Mouse (Mus musculus): Measurements from ENCODE around the gene Arpc5. TPM values are rescaled to one million over a fixed set of nuclear protein-coding genes. Genes with fewer than 3 reads are reported as not detected.

The Arpc5 gene
- polyA plus RNA-seq, 1 experiment: 171 TPM

- H3K36me3 ChIP-seq (ENCODE audit: control insufficient read depth, insufficient read depth, low read length): no peaks in the 10 kb centered on the region
- TF ChIP-seq POLR2A (IDR thresholded peaks at IDR 0.05; ENCODE audit: control insufficient read depth, extremely low read depth, insufficient read depth, low read length, poor library complexity): no peak
- no peak for TF ChIP-seq CTCF (IDR thresholded peaks at IDR 0.05; ENCODE audit: borderline replicate concordance, control insufficient read depth, extremely low read depth, insufficient read depth, low read length, poor library complexity)
- H3K27me3 ChIP-seq (ENCODE audit: control insufficient read depth, insufficient read depth, low read length): no peaks in the 10 kb centered on the region
- WGBS: 91% methylated on average over 13 of the region's 13 CpGs
- no peak for DNase-seq
- no peak overlapping the region for H3K4me3 ChIP-seq (ENCODE audit: control insufficient read depth, insufficient read depth, low read length)
- H3K4me1 ChIP-seq (replicated peaks; ENCODE audit: control insufficient read depth, insufficient read depth, low read length): peaks cover 9% of the 10 kb centered on the region
- no peak overlapping the region for H3K27ac ChIP-seq (ENCODE audit: control insufficient read depth, insufficient read depth, low read length)
These were observed 44.4 kb downstream of the Arpc5 start for GRCm38 (mm10) chr1:152810533-152811439.

- H3K27ac ChIP-seq (ENCODE audit: control insufficient read depth, insufficient read depth, low read length): no peak overlapping the region
- no peaks in the 10 kb centered on the region for H3K4me1 ChIP-seq (replicated peaks; ENCODE audit: control insufficient read depth, insufficient read depth, low read length)
- TF ChIP-seq CTCF (IDR thresholded peaks at IDR 0.05; ENCODE audit: borderline replicate concordance, control insufficient read depth, extremely low read depth, insufficient read depth, low read length, poor library complexity) (0 out of 2 replicates have a peak, but pooled peaks have one; percentile 16), POLR2A (IDR thresholded peaks at IDR 0.05; ENCODE audit: control insufficient read depth, extremely low read depth, insufficient read depth, low read length, poor library complexity) (no peak)
- WGBS: 90% methylated on average over 7 of the region's 7 CpGs
- no peaks in the 10 kb centered on the region for H3K27me3 ChIP-seq (ENCODE audit: control insufficient read depth, insufficient read depth, low read length)
- no peak for DNase-seq
- no peak overlapping the region for H3K4me3 ChIP-seq (ENCODE audit: control insufficient read depth, insufficient read depth, low read length)
- H3K36me3 ChIP-seq (ENCODE audit: control insufficient read depth, insufficient read depth, low read length): no peaks in the 10 kb centered on the region
These were observed 48.9 kb downstream of the Arpc5 start for GRCm38 (mm10) chr1:152815265-152815701.

GRCm38 (mm10) chr1:152817027-152817769, 50.9 kb downstream of the Arpc5 start:
- H3K4me1 ChIP-seq (replicated peaks; ENCODE audit: control insufficient read depth, insufficient read depth, low read length): no peaks in the 10 kb centered on the region
- H3K36me3 ChIP-seq (ENCODE audit: control insufficient read depth, insufficient read depth, low read length): no peaks in the 10 kb centered on the region
- TF ChIP-seq POLR2A (IDR thresholded peaks at IDR 0.05; ENCODE audit: control insufficient read depth, extremely low read depth, insufficient read depth, low read length, poor library complexity) (no peak), CTCF (IDR thresholded peaks at IDR 0.05; ENCODE audit: borderline replicate concordance, control insufficient read depth, extremely low read depth, insufficient read depth, low read length, poor library complexity) (no peak)
- no peak for DNase-seq
- H3K27ac ChIP-seq (ENCODE audit: control insufficient read depth, insufficient read depth, low read length): no peak overlapping the region
- 91% methylated on average over 12 of the region's 12 CpGs for WGBS
- no peaks in the 10 kb centered on the region for H3K27me3 ChIP-seq (ENCODE audit: control insufficient read depth, insufficient read depth, low read length)
- no peak overlapping the region for H3K4me3 ChIP-seq (ENCODE audit: control insufficient read depth, insufficient read depth, low read length)

GRCm38 (mm10) chr1:152817794-152818193, 51.5 kb downstream of the Arpc5 start:
- no peaks in the 10 kb centered on the region for H3K27me3 ChIP-seq (ENCODE audit: control insufficient read depth, insufficient read depth, low read length)
- no peaks in the 10 kb centered on the region for H3K36me3 ChIP-seq (ENCODE audit: control insufficient read depth, insufficient read depth, low read length)
- DNase-seq: no peak
- H3K4me3 ChIP-seq (ENCODE audit: control insufficient read depth, insufficient read depth, low read length): no peak overlapping the region
- H3K27ac ChIP-seq (ENCODE audit: control insufficient read depth, insufficient read depth, low read length): no peak overlapping the region
- H3K4me1 ChIP-seq (replicated peaks; ENCODE audit: control insufficient read depth, insufficient read depth, low read length): no peaks in the 10 kb centered on the region
- TF ChIP-seq CTCF (IDR thresholded peaks at IDR 0.05; ENCODE audit: borderline replicate concordance, control insufficient read depth, extremely low read depth, insufficient read depth, low read length, poor library complexity) (no peak), POLR2A (IDR thresholded peaks at IDR 0.05; ENCODE audit: control insufficient read depth, extremely low read depth, insufficient read depth, low read length, poor library complexity) (no peak)
- WGBS: 94% methylated on average over 10 of the region's 10 CpGs

DNA sequence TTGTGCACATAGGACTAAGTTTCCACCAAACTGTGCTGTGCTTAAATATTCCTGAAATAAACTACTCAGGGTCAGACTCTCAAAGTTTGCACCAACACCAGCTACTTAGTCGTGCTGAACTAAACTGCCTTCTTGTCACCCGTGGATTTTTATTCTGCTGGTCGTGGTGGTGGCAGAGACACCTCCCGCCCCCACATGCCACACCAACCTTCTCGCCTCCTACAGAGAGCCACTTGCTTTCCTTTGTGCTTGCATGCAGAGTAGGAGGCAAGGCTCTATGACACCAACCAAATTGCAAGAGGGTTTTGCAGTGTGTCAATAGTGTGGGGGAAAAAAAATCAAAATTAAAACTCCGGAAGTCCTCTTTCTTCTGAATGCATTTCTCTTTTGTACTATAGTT, 53.2 kb downstream of the Arpc5 start:
- Histone ChIP-seq H3K4me1 (replicated peaks; ENCODE audit: control insufficient read depth, insufficient read depth, low read length) (no peaks in the 10 kb centered on the region), H3K27ac (ENCODE audit: control insufficient read depth, insufficient read depth, low read length) (no peak overlapping the region), H3K4me3 (ENCODE audit: control insufficient read depth, insufficient read depth, low read length) (no peak overlapping the region), H3K36me3 (ENCODE audit: control insufficient read depth, insufficient read depth, low read length) (no peaks in the 10 kb centered on the region), H3K27me3 (ENCODE audit: control insufficient read depth, insufficient read depth, low read length) (no peaks in the 10 kb centered on the region)
- 89% methylated on average over 6 of the region's 6 CpGs for WGBS
- no peak for DNase-seq
- TF ChIP-seq CTCF (IDR thresholded peaks at IDR 0.05; ENCODE audit: borderline replicate concordance, control insufficient read depth, extremely low read depth, insufficient read depth, low read length, poor library complexity) (no peak), POLR2A (IDR thresholded peaks at IDR 0.05; ENCODE audit: control insufficient read depth, extremely low read depth, insufficient read depth, low read length, poor library complexity) (no peak)

DNA sequence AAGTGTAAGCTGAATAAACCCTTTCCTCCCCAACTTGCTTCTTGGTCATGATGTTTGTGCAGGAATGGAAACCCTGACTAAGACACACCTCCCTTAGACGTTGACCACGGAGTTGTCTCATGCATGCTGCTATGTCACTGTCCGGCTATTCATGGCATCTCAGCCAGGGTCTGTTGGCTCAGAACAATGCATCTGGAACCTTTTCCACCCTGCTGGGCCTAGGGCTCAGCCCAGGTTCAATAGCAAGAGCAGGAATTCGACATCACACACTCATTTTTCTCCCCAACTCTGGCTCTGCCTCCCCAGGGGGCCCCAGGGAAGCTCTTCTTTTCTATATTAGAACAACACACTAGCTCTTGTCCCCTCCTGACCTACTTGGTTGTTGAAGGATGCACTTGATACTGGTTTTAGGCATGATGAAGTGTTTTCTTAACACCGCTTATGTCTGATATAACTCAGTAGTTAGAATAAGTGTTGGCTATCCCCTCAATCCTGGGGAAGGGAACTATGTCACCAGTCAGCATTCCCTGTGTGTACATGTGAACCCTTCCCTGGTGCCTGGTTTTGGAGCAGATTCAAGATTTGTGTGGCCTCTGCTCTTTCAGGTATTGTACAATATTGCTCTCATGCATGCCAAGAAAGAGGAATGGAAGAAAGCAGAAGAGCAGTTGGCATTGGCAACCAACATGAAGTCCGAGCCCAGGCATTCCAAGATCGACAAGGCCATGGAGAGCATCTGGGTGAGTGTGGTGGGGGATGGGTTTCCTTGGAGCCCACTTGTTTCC, 54.8 kb downstream of the Arpc5 start:
- Histone ChIP-seq H3K4me1 (replicated peaks; ENCODE audit: control insufficient read depth, insufficient read depth, low read length) (no peaks in the 10 kb centered on the region), H3K36me3 (ENCODE audit: control insufficient read depth, insufficient read depth, low read length) (no peaks in the 10 kb centered on the region), H3K27me3 (ENCODE audit: control insufficient read depth, insufficient read depth, low read length) (no peaks in the 10 kb centered on the region), H3K27ac (ENCODE audit: control insufficient read depth, insufficient read depth, low read length) (no peak overlapping the region), H3K4me3 (ENCODE audit: control insufficient read depth, insufficient read depth, low read length) (no peak overlapping the region)
- 90% methylated on average over 7 of the region's 7 CpGs for WGBS
- TF ChIP-seq POLR2A (IDR thresholded peaks at IDR 0.05; ENCODE audit: control insufficient read depth, extremely low read depth, insufficient read depth, low read length, poor library complexity) (no peak), CTCF (IDR thresholded peaks at IDR 0.05; ENCODE audit: borderline replicate concordance, control insufficient read depth, extremely low read depth, insufficient read depth, low read length, poor library complexity) (no peak)
- DNase-seq: no peak

All from thymus, adult 2 months (tissue).